Mouse (Mus musculus): ENCODE data around the gene Clcf1. TPM values are rescaled to one million over a fixed set of nuclear protein-coding genes. Genes with fewer than 3 reads are reported as not detected.

Gene Clcf1
- total and polyA plus RNA-seq, 3 experiments = 0.42 to 2.3 TPM; not detected in 1

DNA sequence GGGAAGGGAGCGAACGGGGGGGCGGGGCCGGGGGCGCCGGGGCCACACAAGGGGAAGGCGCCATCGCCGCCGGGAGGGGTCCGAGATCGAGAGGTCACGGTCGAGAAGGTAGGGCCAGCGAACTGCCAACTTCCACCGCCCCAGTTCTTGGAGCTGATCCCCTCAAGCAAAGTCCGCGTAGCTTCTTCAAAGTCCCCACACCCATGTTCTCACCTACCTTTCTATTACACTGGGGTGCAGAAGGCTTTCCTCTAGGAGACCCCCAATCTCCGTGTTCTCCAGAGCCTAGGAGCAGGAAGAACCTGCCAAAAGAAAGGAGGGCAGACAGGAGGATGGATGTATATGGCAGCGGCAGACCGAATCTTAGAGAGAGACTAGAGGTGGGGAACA, 1.4 kb downstream of the Clcf1 start:
- peaks cover 2% of the 10 kb centered on the region; the same call in 1 of the 2 replicates for H3K79me2 ChIP-seq (ENCODE audit: control insufficient read depth, insufficient read depth, low read length, poor library complexity)
- no peak overlapping the region for H3K27ac ChIP-seq (ENCODE audit: control insufficient read depth, low read depth, low read length)
- H3K4me3 ChIP-seq (ENCODE audit: control insufficient read depth in 1 of 2, insufficient read depth in 1 of 2, low read depth in 2 of 2, low read length in 2 of 2) = peak overlapping the region in 1 of 2 experiments; percentile 92; a peak in 1 of 4 replicates
- H3K27me3 ChIP-seq (ENCODE audit: control insufficient read depth in 1 of 2, insufficient read depth in 2 of 2, low read length in 2 of 2) = peaks cover 10 to 18% of the 10 kb centered on the region in 2 experiments
- no peaks in the 10 kb centered on the region for H3K9me3 ChIP-seq (replicated peaks; ENCODE audit: insufficient read depth, low read length)
- no peak overlapping the region; the same call in 1 of the 2 replicates for H3K9ac ChIP-seq (ENCODE audit: control insufficient read depth, low read depth, low read length, poor library complexity, severe bottlenecking)
- no peak for DNase-seq (ENCODE audit: low read depth, low spot score)
- peaks cover 4 to 23% of the 10 kb centered on the region in 2 experiments for H3K4me1 ChIP-seq (ENCODE audit: control insufficient read depth in 1 of 2, insufficient read depth in 2 of 2, low read length in 2 of 2)
- H3K36me3 ChIP-seq (ENCODE audit: control insufficient read depth in 1 of 2, insufficient read depth in 2 of 2, low read length in 2 of 2) = peaks cover 0 to 18% of the 10 kb centered on the region in 2 experiments; a peak in 2 of 4 replicates
- TF ChIP-seq ZKSCAN1 (IDR thresholded peaks at IDR 0.05; ENCODE audit: low read depth, low read length) = no peak
- no peak for TF ChIP-seq MEF2A (IDR thresholded peaks at IDR 0.05; ENCODE audit: extremely low read depth, insufficient replicate concordance, low read depth, low read length, poor library complexity, severe bottlenecking)
- TF ChIP-seq SMC3 (IDR thresholded peaks at IDR 0.05; ENCODE audit: low read depth, low read length) = no peak
- TF ChIP-seq POLR2A (IDR thresholded peaks at IDR 0.05; ENCODE audit: control insufficient read depth in 1 of 2, insufficient read depth in 1 of 2, low read depth in 1 of 2, low read length in 2 of 2, poor library complexity in 1 of 2) = no peak
- TF ChIP-seq USF1 (IDR thresholded peaks at IDR 0.05; ENCODE audit: low read depth, low read length) = no peak
- no peak for TF ChIP-seq CHD2 (IDR thresholded peaks at IDR 0.05; ENCODE audit: low read length)
- no peak for TF ChIP-seq ZNF384 (IDR thresholded peaks at IDR 0.05; ENCODE audit: low read depth, low read length)
- no peak for TF ChIP-seq RCOR1 (IDR thresholded peaks at IDR 0.05; ENCODE audit: low read depth, low read length)
- TF ChIP-seq ZC3H11A (IDR thresholded peaks at IDR 0.05; ENCODE audit: low read depth, low read length) = no peak
- no peak for TF ChIP-seq ETS1 (IDR thresholded peaks at IDR 0.05; ENCODE audit: low read depth, low read length)
- no peak for TF ChIP-seq GATA1 (IDR thresholded peaks at IDR 0.05; ENCODE audit: low read depth, low read length)
- no peak for TF ChIP-seq TBP (IDR thresholded peaks at IDR 0.05; ENCODE audit: low read depth, low read length)
- TF ChIP-seq USF2 (IDR thresholded peaks at IDR 0.05; ENCODE audit: borderline replicate concordance in 1 of 2, insufficient read depth in 1 of 2, low read depth in 1 of 2, low read length in 2 of 2) = no peak

DNA sequence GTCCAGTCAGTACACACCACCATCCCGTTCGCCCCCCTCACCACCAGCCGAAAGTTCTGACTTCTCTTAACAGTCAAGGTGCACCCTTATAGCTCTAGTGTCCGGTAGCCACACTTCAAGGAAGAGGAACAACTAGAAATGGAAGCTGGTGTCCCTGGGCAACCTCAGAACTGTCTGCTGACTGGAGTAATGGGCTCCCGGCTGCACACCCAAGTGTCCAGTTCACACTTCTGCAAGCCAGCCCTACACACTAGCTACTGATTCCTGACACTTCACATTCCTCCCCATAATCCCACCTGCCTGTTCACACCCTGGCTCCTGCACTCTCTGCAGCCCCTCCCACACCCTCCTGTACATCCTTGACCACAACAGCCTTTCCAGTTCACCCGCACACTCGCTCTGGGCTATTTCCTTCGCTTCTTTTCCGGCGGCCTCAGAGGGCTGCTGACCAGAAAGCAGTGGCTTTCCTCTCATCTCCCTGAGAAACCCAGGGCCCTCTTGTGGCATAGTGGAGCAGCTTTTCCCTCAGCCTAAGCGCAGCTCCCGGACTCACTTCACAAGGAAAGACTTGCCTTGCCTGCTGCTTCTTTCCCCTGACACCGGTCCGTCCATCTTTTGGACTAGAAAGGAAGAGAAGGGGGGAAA, 2.1 kb downstream of the Clcf1 start:
- DNase-seq (ENCODE audit: low read depth, low spot score) = no peak
- Histone ChIP-seq H3K27ac (ENCODE audit: control insufficient read depth, low read depth, low read length) (no peak overlapping the region), H3K4me1 (ENCODE audit: control insufficient read depth in 1 of 2, insufficient read depth in 2 of 2, low read length in 2 of 2) (peaks cover 6 to 29% of the 10 kb centered on the region in 2 experiments), H3K9me3 (replicated peaks; ENCODE audit: insufficient read depth, low read length) (no peaks in the 10 kb centered on the region), H3K36me3 (ENCODE audit: control insufficient read depth in 1 of 2, insufficient read depth in 2 of 2, low read length in 2 of 2) (peaks cover 0 to 25% of the 10 kb centered on the region in 2 experiments; a peak in 2 of 4 replicates), H3K4me3 (ENCODE audit: control insufficient read depth in 1 of 2, insufficient read depth in 1 of 2, low read depth in 2 of 2, low read length in 2 of 2) (no peak overlapping the region), H3K79me2 (ENCODE audit: control insufficient read depth, insufficient read depth, low read length, poor library complexity) (peaks cover 2% of the 10 kb centered on the region; the same call in 1 of the 2 replicates), H3K27me3 (ENCODE audit: control insufficient read depth in 1 of 2, insufficient read depth in 2 of 2, low read length in 2 of 2) (peaks cover 10 to 18% of the 10 kb centered on the region in 2 experiments), H3K9ac (ENCODE audit: control insufficient read depth, low read depth, low read length, poor library complexity, severe bottlenecking) (no peak overlapping the region)
- TF ChIP-seq RCOR1 (IDR thresholded peaks at IDR 0.05; ENCODE audit: low read depth, low read length) (no peak), GATA1 (IDR thresholded peaks at IDR 0.05; ENCODE audit: low read depth, low read length) (no peak), MAX (IDR thresholded peaks at IDR 0.05; ENCODE audit: low read length) (no peak), UBTF (IDR thresholded peaks at IDR 0.05; ENCODE audit: borderline replicate concordance, insufficient read depth, low read depth, low read length) (no peak), SMC3 (IDR thresholded peaks at IDR 0.05; ENCODE audit: low read depth, low read length) (no peak), ZNF384 (IDR thresholded peaks at IDR 0.05; ENCODE audit: low read depth, low read length) (no peak), POLR2AphosphoS5 (IDR thresholded peaks at IDR 0.05; ENCODE audit: borderline replicate concordance, low read depth, low read length) (no peak), CHD2 (IDR thresholded peaks at IDR 0.05; ENCODE audit: low read length) (no peak), TAL1 (IDR thresholded peaks at IDR 0.05; ENCODE audit: low read length) (no peak), CTCF (IDR thresholded peaks at IDR 0.05 in 2 of 3, conservative IDR thresholded peaks at IDR 0.05 in 1 of 3; ENCODE audit: control insufficient read depth in 1 of 3, insufficient read depth in 1 of 3, low read depth in 2 of 3, low read length in 3 of 3, poor library complexity in 1 of 3, severe bottlenecking in 1 of 3) (no peak), CHD1 (IDR thresholded peaks at IDR 0.05; ENCODE audit: low read depth, low read length) (no peak), SIN3A (IDR thresholded peaks at IDR 0.05; ENCODE audit: low read length) (no peak), GABPA (IDR thresholded peaks at IDR 0.05; ENCODE audit: low read depth, low read length) (no peak), USF2 (IDR thresholded peaks at IDR 0.05; ENCODE audit: borderline replicate concordance in 1 of 2, insufficient read depth in 1 of 2, low read depth in 1 of 2, low read length in 2 of 2) (no peak), HCFC1 (IDR thresholded peaks at IDR 0.05; ENCODE audit: low read depth, low read length) (no peak), ZKSCAN1 (IDR thresholded peaks at IDR 0.05; ENCODE audit: low read depth, low read length) (no peak), NELFE (IDR thresholded peaks at IDR 0.05; ENCODE audit: low read depth, low read length) (no peak)

All from MEL (cell line).